Mouse (Mus musculus): ENCODE data around the gene Tmem132b.
A peak's percentile ranks its signal among the peaks of the same experiment; 100 is the strongest.

The Tmem132b gene

DNA sequence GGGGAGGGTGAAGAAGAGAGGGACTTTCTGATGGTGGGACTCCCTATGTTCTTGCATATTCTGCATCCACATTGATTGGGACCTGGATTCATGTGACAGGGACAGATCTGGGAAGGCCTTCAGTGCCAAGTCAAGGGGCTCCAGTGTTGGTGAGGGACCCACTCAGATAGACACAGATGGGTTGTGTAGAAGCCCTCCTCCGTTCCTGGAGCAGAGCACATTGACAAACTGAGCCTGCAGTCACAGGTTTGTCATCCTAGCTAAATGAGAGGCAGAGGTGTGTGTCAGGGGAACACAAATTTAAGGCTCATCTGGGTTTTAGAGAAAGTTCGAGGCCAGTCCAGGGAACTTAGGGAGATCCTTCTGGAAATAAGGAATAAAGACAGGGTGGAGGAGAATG, 51.7 kb downstream of the Tmem132b start:
- peak; percentile 69 for DNase-seq

DNA sequence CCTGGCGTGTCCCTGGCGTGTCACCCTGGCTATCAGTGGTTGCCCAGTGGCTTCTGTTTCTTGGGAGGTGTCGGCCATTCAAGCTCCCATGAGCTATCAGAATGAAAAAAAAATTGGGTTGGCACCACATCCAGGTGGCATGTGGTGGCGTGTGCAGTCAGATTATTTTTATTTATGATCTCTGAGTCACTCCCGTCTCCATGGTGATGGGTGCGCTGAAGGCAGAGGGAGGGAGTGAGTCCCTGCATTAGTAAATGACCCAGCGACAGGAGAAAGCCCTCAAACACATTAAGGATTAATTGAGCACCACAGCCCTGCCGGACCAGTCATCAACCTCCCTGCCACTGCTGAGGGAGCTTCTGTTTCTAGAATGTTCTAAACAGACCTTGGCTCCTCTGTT, 52.3 kb downstream of the Tmem132b start:
- DNase-seq: peak; percentile 80

DNA sequence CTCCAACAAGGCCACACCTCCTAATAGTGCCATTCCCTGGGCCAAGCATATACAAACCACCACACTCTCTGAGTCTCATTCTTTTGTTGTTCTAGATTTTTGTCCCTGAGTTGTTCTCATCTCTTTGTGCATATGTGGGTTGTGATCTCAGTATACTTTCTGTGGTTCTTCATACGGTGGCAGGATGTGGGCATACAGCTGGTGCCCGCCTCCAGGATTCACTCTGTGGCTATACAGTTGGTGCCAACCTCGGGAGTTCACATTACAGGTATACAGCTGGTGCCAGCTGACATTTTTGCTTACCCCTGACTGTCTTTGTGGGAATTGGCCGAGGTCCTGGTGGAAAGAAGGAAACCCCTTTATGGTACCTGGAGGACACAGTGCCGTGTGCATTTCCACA, 53.6 kb downstream of the Tmem132b start:
- no peak for DNase-seq

DNA sequence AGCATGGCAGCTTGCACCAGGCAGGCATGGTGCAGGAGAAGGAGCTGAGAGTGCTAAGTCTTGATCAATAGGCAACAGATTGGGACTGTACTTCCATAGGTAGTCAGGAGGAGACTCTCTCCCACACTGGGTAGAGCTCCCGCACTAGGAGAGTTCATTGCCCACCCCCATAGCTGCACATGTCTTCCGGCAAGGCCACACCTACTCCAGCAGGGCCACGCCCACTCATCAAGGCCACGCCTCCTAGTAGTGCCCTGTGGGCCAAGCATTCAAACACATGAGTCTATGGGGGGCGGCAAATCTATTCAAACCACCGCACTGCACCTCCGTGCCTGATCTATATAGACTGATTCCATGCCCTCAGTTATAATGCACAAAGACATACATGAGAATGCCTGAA, 56.6 kb downstream of the Tmem132b start:
- DNase-seq: no peak

DNA sequence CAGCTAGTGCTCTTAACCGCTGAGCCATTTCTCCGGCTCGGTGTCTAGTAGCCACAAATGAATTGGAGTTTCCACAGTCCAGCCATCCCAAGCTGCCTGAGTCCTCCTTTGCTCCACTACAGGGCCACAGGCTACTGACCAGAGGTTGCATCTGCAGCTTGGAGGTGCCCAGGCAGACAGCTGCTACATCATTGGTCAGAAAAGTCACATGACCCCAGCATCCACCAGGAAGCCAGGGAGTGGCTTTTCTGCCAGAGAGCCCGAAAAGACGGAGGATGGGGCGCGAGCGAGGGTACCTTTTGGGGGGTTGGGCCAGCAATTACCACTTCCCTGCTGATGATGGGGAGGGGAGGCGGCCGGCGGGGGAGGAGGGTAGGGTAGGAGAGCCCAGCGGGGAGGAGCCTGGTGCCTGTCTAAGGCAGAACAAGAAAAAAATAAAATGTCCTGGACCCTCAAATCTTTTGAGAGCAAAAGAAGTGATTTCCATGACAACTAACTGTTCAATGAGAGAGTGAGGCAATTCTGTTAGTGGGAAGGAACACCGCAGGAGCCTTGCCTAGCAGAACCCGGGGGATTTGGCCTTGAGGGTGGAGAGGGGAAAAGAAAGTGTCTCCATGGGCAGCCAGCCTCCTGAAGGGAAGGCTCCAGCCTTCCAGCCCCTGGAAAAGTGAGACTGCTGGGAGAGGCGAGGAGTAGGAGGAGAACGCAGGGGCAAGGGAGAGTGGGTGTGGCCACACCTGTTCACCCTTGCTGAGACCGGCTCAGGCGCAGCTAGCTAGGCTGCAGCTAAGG, 57.5 kb downstream of the Tmem132b start:
- DNase-seq: peak; percentile 54

DNA sequence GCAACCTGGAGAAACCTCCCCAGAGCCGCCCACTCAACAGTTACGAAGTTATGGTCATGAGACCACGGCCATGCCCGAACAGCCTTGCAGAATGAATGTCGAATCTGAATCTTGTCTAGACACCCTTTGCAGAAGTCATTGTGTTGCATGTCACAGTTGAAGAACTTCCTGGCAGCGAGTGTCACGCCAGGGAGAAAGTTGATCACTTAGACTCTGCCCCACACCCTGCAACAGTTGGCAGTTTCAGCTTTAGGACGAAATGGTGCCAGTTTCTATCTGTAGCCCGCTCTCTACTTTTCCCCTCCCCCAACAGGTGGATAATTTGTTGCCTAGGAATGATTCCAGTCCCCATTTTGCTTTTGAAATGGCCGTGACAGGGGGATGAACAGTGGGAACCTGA, 66.5 kb downstream of the Tmem132b start:
- DNase-seq: no peak

DNA sequence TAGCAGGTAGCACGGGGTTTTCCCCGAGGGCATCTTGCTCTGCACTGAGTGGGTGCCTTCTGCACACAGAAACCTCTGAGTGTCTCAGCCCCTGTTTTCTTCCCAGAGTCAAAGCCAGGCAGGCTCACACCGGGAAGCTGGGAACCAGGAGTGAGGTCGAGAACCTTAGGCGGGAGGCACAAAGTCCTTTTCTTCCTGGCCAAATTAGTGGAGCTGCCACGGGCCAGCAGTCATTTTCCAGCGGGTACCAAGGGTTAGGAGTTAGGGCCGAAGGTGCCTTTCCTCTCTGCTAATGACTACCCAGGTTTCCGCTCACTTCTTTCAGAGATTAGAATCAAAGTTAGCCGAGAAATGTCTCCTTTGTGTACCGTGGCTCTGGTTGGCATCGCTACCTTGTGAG, 75.6 kb downstream of the Tmem132b start:
- DNase-seq: no peak

DNA sequence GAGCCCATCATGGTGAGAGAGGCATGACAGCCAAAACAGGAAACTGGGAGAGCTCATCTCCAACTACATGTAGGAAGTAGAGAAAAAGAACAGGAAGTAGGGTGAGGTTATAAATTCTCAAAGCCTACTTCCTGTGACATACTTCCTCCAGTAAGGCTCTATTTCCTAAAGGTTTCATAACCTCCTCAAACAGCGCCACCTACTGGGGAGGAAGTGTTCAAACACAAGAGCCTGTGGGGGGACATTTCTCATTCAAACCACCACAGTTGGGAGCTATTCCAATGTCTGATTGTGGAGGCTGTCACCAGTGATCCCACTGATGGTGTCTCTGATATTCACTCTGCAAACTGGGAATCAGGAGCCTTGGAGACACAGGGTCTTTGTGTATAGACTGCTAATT, 78.4 kb downstream of the Tmem132b start:
- no peak for DNase-seq

DNA sequence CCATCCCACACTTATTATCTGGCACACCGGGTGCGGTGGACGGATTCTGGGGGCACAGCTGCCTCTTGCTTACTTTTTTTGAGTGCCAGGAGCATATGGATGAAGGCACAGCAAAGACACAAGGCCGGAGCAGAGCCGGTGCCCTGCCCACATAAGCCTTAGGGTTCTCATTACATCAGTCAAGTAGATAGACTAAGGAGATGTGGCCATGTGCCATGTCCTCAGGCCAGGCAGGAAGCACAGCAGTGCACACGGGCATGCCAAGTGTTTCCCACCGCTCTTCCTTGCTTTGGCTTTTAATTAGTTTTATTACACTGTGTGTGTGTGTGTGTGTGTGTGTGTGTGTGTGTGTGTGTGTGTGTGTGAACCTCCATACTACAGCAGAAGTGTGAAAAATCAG, 80.9 kb downstream of the Tmem132b start:
- DNase-seq: no peak

DNA sequence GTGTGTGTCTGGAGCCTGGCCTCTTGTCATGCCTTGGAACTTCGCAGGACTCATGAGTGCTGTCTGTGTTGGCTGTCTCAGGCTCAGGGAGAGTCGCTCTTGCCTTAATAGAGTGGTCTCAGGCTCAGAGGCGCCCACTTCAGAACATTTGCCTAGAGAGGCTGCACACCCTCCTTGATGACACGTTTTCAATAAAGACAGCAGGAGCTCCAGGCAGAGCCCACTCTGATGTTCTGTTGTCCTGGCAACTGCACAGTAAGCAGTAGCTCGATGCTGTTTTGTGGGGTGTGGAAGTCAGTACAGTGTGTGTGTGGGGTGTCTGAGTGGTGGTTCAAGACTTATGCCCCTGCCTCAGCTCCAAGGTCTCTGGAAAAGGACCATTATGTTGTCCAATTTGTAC, 81.6 kb downstream of the Tmem132b start:
- peak; percentile 62 for DNase-seq

DNA sequence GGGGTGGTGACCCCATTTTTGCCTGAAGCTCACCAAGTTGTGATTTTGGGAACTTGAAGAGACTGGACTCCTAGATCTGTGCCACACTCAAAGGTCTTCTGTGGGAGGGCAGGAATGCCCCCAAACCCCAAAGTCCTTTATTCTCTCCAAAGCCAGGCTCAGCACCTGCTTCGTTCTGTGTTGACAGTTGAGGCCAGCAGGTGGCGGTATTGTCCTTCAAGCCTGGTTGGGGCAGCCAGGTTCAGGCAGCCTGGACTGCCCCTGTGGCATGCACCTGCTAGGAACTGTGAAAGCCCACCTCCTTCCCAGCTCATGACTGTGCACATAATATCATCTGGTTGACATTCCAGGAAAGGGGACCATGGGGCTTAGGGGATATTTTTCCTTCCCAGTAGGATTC, 82.8 kb downstream of the Tmem132b start:
- DNase-seq: no peak

DNA sequence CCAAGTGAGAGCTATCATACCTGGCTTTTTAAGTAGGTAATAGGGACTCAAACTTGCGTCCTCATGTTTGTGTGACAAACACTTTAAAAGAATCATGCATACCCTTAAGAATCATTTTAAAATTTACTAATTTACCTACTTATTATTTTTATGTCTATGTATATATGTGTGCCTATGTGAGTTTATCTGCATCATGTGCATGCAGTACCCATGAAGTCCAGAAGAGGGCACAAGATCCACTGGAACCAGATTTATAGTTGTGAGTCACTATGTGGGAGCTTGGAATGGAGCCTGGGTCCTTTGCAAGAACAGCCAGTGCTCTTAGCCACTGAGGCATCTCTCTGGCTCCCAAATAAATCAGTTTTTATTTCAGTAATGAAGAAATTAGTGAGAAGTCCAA, 85.5 kb downstream of the Tmem132b start:
- DNase-seq: no peak

DNA sequence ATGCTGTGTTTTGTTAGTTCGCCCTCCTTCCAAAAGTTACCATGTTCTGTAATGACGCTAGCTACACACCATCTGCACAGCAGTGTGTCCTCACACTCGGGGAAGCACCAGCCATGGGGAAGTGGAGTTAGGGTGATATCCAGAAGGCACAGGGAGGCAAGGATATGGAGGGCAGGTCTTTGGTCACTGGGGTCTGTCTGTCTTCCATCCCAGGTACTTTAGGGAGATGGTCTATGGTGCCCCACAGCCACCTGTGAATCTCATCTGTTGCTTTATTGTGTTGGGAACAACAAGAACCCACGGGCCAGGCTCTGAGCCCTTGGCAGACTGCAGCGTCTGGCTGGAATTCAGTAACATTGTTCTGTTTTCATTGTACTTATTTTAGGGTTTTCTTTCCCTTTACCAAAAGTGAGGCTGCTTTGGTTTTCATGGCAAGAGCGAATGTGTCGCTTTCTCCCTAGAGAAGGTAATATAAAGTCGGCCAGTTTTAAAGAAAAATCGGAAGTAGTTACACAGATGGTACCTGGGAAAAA, 96.3 kb downstream of the Tmem132b start:
- DNase-seq: peak; percentile 76

DNA sequence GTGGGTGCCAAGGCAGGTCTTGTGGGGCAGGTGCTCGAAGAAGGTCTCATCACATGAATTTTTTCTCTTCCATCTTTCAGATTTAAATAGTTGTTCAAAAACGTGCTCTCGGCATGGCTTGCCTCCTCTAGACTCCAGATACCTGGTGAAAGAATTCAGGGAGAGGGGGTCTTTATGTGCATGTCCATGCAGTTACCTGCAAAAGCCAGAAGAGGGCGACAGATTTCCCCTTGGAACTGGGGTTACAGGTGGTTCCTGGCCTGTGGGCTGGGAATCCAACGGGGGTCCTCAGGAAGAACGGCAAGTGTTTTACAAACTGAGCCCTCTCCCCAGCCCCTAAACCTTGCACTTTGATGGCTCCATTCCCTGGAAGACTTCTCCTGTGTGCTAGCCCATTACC, 103.1 kb downstream of the Tmem132b start:
- DNase-seq: no peak

DNA sequence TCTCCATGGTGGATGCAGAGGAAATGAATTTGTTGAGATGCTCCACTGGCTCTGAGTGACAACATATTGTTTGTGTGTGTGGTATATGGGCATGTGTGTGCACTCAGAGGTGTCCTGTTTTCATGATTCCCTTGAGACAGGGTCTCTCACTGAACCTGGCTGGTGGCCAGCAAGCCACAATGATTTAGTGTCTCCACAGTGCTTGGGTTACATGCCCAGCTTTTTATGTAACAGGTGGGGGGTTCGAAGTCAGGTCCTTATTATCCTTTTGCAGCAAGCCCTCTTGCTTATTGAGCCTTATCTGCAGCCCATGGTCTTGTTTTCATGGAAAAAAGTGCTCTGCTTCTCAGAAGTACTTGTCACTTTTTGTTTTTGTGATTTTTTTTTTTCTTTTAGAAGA, 109.4 kb downstream of the Tmem132b start:
- no peak for DNase-seq

DNA sequence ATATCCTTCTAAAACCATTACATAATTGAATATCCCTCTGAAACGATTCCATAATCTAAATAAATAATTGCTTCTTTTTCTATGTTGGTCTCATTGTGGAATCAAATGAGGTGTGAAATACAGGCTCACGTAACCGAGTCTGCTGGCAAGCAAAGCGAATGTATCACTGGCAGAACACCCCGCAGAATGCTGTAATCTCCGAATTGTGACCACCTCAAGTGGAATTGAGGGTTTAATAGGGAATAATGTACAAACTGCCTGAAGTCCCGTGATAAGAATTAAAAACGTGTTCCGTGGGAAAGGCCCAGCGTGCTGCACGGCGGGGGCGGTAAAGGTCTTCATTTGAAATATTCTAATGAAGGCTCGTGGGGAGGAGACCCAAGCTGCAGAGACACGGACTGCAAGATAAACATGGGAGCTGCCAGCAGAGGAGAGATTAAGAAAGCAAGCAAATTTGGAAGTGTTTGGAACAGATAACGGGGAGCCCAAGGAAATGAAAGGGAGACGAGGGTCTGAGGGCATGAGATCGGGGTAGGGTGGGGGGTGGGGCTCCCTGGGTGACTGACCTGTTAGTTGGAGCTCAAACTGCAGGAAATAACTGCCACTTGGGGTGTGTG, 110.1 kb downstream of the Tmem132b start:
- DNase-seq: peak; percentile 44

DNA sequence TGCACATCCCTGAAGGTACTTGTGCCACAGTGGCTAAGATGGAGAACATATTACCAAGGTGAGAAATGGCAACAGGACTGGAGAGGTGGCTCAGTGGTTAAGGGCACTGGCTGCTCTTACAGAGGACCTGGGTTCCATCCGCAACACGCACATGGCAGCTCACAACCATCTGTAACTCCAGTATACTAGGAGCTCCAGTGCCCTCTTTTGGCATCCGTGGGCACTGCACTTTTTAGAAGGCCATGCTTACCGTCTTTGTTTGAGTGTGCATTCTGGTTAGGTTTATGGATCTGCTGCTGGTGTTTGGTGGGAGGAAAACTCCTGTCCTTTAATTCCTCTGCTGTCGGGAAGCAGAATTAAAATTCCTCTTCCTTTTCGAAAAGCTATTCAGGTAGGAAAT, 116.7 kb downstream of the Tmem132b start:
- DNase-seq: no peak

DNA sequence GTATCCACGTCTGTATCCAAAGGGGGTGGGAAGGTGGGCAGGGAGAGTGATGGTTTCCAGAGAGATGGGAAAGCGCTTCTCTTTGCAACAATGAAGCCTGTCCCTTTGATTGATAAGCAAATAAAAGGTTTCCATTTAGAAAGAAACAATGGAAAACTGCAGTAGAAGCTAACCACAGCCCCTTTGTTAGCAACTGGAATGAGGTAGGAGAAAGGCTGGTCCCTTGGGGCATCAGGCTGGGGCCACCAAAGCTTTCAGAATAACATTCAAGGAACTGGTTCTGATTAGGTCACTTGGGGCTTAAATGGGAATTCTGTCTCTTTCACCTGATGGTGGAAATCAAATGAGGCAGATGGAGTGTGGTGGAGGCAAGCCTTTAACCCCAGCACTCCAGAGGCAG, 118.4 kb downstream of the Tmem132b start:
- DNase-seq: peak; percentile 40

DNA sequence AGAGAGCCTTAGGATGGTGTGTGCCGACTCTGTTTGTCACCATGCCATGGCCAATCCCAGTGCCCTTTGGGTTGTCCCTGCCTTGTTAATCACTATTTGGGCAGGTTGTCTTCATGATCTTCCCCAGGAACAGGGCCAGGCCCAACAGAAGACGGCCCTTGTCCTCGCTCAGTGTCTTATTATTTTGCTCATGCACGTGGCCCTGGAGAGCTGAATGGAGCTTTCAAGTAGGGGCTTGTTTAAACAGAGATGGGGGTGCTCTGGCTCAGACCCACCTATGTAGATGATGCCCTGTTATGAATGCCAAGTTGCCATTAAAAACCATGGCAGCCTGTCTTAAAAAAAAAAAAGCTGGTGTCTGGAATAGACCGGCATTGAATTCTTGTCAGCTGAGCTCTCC, 126.5 kb downstream of the Tmem132b start:
- peak; percentile 43 for DNase-seq

DNA sequence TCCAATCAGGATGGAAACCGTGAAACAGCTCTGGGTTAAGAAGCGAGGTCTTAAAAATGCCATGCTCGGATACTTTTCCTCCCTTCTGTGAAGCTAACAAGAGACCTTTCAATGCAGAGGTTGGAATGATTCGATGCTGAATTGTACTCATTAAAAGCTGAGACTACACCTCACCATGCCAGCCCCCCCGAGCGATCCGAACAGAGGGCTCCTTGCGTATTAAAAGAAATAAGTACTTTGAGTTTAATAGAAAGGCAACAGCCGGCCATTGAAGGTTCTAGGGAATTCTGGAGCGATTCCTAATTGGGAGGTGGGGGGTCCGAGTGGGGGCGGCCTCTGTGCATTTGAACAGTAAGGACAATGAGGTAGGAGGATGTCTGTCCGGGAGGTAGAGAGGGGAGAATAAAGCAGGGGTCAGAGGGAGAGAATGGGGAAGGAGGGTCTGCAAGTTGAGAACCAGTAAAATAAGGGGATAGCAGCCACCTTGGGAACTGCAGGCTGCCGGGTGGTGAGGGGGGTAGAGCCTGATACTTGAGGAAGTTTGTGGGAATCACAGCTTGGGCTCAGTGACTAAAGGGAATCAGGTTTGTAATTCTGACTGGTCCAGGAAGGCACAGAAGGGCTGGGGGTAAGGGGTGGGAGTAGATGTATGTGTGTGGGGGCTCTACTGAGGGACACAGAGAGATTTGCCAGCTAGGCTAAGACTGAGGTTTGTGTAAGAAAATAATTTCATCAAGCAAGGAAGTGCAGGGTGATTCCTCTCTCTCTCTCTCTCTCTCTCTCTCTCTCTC, 127.6 kb downstream of the Tmem132b start:
- DNase-seq: no peak

DNA sequence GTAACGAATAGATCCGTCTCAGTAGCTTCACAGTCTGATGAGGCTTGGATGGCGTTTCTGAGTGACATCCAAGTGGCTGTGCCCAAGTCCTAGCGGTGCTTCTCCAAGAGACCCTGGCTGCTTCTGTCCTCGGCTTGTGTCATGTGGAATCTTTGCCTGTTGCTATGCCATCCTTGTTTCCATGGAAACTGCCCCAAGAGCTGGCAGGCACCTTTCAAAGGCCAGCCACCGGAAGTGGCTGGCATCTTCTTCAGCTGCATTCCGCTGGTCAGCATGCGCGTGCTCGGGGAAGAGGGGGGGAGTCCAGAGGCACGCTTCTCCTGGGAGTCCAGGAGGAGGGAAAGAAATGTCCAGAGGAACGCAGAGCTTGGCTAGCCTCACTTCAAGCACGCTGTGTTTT, 144.0 kb downstream of the Tmem132b start:
- DNase-seq: peak; percentile 89

DNA sequence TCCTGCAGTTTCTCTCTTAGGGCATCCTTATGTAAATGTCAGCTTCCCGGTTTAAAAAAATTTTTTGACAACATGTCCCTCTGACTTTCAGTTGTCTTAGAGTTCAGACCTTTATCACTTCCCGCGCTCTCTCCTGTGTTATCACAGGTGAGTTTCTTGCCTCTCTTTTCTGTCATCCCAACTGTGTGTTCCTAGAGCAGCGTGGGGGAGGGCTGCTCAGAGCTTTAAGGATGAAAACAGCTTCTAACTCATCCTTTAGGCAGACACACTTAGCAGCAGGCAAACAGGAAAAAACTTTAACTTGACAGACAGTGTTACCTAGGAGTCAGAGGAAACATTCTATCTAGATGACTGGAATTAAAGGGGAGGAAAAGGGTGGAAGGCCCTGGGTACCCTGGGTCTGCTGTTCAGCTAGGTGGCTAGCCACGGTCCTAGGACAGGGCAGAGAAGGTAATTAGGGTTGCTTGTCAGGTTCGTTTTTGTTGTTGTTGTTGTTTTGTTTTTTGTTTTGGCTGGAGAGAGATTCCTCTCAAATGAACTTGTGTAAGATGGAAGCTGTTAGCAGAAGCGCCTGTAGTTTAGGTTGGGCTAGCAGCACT, 144.6 kb downstream of the Tmem132b start:
- DNase-seq: no peak

DNA sequence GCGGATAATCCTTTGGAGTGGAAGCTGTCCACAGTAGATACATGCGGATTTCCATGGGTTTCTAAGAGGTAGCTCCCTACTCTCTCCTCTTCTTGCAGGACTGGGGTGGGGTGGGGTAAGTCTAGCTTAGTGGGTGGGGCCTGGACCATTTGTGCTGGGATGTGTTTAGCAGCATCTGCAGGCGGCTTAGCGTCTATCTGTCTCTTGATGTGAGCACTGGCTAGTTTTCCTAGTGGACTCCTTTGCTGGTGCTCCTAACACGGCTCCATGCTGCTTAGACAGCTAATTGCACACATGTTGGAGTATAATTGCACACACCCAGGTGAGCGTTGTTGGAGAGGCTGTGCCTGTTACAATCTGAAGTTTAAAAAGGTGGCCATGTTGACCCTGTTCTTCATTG, 149.3 kb downstream of the Tmem132b start:
- DNase-seq: no peak
